Mouse (Mus musculus): Measurements from ENCODE around the gene Evx2. TPM values are rescaled to one million over a fixed set of nuclear protein-coding genes. Genes with fewer than 3 reads are reported as not detected.

Gene Evx2
- polyA plus RNA-seq, 1 experiment from 2014 or later, result not detected

DNA sequence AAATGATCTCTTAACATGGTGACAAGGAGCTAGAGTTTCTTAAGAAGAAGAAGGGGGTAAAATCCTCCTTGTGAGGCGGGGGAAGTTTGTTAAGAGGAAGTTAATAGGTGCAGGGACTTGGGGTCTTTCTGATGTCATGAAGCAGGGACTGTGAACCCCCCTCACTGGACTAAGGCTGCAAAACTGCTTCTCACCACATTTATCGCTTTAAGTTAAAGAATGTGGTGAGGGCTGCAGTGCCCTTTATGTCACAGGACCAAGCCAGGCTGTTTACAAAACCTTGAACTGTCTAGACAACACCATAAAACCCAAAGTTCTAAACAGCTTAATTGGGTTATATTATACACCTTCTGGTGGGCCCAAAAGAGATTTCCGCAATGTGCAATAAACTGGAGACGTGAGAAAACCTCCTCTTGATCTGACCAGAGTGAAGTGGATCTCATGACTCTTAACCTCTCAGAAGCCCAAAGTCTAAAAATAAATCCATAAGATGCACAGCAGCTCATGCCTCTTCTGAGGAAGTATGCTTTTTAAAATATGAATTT is 25.8 kb upstream of the Evx2 start:
- Histone ChIP-seq H3K9me3 (ENCODE audit: control insufficient read depth, low read length) (no peaks in the 10 kb centered on the region), H3K27me3 (ENCODE audit: control insufficient read depth, insufficient read depth, low read length) (peaks cover 51% of the 10 kb centered on the region), H3K4me3 (ENCODE audit: low read depth, low read length) (no peak overlapping the region), H3K27ac (replicated peaks) (no peak overlapping the region), H3K9ac (ENCODE audit: low read length) (no peak overlapping the region), H3K4me2 (replicated peaks; ENCODE audit: low read depth) (no peak overlapping the region), H3K4me1 (replicated peaks; ENCODE audit: control insufficient read depth, insufficient read depth) (no peaks in the 10 kb centered on the region), H3K36me3 (ENCODE audit: control insufficient read depth, insufficient read depth, low read length) (no peaks in the 10 kb centered on the region)
- WGBS, result 10% methylated on average over 4 of the region's 4 CpGs
- ATAC-seq (ENCODE audit: low FRiP score, low TSS enrichment) (no peak), DNase-seq (ENCODE audit: low spot score) (peak; percentile 4)
- TF ChIP-seq EP300 (optimal IDR thresholded peaks at IDR 0.05), result no peak
- TF ChIP-seq CTCF (IDR thresholded peaks at IDR 0.05; ENCODE audit: low read depth), result no peak

DNA sequence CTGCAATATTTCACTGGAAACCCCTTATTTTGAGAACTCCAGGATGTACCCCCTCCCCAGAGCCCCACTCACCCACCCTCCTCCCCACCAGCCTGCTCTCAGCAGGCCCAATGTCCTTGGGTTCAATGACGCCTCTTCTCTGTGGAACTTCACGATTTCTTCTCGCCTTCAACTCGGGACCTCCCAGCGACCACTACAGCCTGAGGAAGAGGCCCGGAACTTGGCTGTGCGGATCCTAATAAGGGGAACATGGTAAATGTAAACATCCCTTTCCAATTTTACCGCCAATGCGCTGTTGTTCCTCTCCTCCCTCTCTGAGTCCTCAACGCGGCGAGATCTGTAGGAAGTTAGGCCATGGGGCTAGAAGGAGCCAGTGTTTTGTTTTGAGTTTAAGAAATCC is 24.7 kb upstream of the Evx2 start:
- no peak overlapping the region for H3K27ac ChIP-seq (replicated peaks)
- H3K27me3 ChIP-seq (ENCODE audit: control insufficient read depth, insufficient read depth, low read length), result peaks cover 54% of the 10 kb centered on the region
- no peaks in the 10 kb centered on the region for H3K36me3 ChIP-seq (ENCODE audit: control insufficient read depth, insufficient read depth, low read length)
- no peaks in the 10 kb centered on the region for H3K9me3 ChIP-seq (ENCODE audit: control insufficient read depth, low read length)
- 4% methylated on average over 12 of the region's 12 CpGs for WGBS
- no peak overlapping the region for H3K9ac ChIP-seq (ENCODE audit: low read length)
- ATAC-seq (ENCODE audit: low FRiP score, low TSS enrichment) (no peak), DNase-seq (ENCODE audit: low spot score) (peak; percentile 11)
- no peaks in the 10 kb centered on the region for H3K4me1 ChIP-seq (replicated peaks; ENCODE audit: control insufficient read depth, insufficient read depth)
- no peak overlapping the region for H3K4me2 ChIP-seq (replicated peaks; ENCODE audit: low read depth)
- no peak overlapping the region for H3K4me3 ChIP-seq (ENCODE audit: low read depth, low read length)
- TF ChIP-seq CTCF (IDR thresholded peaks at IDR 0.05; ENCODE audit: low read depth), result no peak
- TF ChIP-seq EP300 (optimal IDR thresholded peaks at IDR 0.05), result no peak

DNA sequence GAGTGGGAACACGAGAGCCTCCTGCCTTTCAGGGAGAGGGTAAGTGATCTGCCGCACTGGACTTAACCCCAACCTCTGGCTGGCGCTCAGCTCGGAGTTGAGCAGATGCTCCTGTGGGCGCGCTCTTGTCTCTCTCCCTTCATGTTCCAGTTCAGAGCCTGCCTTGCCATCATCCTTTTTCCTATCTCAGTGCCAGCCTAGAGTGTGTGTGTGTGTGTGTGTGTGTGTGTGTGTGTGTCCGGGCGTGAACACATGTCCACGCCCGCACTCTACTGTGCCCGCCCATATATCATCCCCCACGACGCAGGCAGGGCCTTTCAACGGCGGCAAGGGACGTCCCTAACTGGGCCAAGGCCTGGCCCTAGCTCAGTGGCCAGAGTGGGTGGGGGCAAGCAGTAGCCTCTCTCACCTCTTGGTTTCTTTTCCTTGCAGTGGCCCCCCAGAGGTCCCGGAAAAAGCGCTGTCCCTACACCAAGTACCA is 24.2 kb upstream of the Evx2 start:
- H3K4me3 ChIP-seq (ENCODE audit: low read depth, low read length), result no peak overlapping the region

DNA sequence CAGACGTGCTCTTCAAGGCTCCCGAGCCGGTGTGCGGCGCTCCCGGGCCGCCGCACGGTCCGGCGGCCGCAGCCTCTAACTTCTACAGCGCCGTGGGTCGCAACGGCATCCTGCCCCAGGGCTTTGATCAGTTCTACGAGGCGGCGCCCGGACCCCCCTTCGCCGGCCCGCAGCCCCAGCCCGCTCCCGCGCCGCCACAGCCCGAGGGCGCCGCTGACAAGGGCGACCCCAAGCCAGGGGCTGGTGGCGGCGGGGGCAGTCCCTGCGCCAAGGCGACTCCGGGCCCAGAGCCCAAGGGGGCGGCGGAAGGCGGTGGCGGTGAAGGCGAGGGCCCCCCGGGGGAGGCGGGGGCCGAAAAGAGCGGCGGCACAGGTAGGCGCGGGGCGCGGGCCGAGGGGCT is 23.4 kb upstream of the Evx2 start:
- Histone ChIP-seq H3K4me1 (replicated peaks; ENCODE audit: control insufficient read depth, insufficient read depth) (no peaks in the 10 kb centered on the region), H3K27me3 (ENCODE audit: control insufficient read depth, insufficient read depth, low read length) (peaks cover 60% of the 10 kb centered on the region), H3K36me3 (ENCODE audit: control insufficient read depth, insufficient read depth, low read length) (no peaks in the 10 kb centered on the region), H3K27ac (replicated peaks) (no peak overlapping the region), H3K4me3 (ENCODE audit: low read depth, low read length) (peak overlapping the region; percentile 23), H3K9me3 (ENCODE audit: control insufficient read depth, low read length) (no peaks in the 10 kb centered on the region), H3K9ac (ENCODE audit: low read length) (no peak overlapping the region), H3K4me2 (replicated peaks; ENCODE audit: low read depth) (peak overlapping the region; percentile 35; the same call in 1 of the 2 replicates)
- ATAC-seq (ENCODE audit: low FRiP score, low TSS enrichment), result peak; percentile 33; the same call in 1 of the 2 replicates
- no peak for TF ChIP-seq CTCF (IDR thresholded peaks at IDR 0.05; ENCODE audit: low read depth)
- no peak for TF ChIP-seq EP300 (optimal IDR thresholded peaks at IDR 0.05)
- no peak for DNase-seq (ENCODE audit: low spot score)
- 2% methylated on average over 30 of the region's 51 CpGs for WGBS

More for the DNA sequence above, 24.2 kb upstream of the Evx2 start:
- H3K27me3 ChIP-seq (ENCODE audit: control insufficient read depth, insufficient read depth, low read length), result peaks cover 57% of the 10 kb centered on the region
- 2% methylated on average over 18 of the region's 18 CpGs for WGBS
- no peaks in the 10 kb centered on the region for H3K9me3 ChIP-seq (ENCODE audit: control insufficient read depth, low read length)
- no peak overlapping the region for H3K27ac ChIP-seq (replicated peaks)
- no peak overlapping the region for H3K4me2 ChIP-seq (replicated peaks; ENCODE audit: low read depth)
- TF ChIP-seq EP300 (optimal IDR thresholded peaks at IDR 0.05), result no peak
- no peak for TF ChIP-seq CTCF (IDR thresholded peaks at IDR 0.05; ENCODE audit: low read depth)
- no peaks in the 10 kb centered on the region for H3K4me1 ChIP-seq (replicated peaks; ENCODE audit: control insufficient read depth, insufficient read depth)
- no peak overlapping the region for H3K9ac ChIP-seq (ENCODE audit: low read length)
- H3K36me3 ChIP-seq (ENCODE audit: control insufficient read depth, insufficient read depth, low read length), result no peaks in the 10 kb centered on the region
- ATAC-seq (ENCODE audit: low FRiP score, low TSS enrichment) (no peak; the same call in 1 of the 2 replicates), DNase-seq (ENCODE audit: low spot score) (peak; percentile 13)

DNA sequence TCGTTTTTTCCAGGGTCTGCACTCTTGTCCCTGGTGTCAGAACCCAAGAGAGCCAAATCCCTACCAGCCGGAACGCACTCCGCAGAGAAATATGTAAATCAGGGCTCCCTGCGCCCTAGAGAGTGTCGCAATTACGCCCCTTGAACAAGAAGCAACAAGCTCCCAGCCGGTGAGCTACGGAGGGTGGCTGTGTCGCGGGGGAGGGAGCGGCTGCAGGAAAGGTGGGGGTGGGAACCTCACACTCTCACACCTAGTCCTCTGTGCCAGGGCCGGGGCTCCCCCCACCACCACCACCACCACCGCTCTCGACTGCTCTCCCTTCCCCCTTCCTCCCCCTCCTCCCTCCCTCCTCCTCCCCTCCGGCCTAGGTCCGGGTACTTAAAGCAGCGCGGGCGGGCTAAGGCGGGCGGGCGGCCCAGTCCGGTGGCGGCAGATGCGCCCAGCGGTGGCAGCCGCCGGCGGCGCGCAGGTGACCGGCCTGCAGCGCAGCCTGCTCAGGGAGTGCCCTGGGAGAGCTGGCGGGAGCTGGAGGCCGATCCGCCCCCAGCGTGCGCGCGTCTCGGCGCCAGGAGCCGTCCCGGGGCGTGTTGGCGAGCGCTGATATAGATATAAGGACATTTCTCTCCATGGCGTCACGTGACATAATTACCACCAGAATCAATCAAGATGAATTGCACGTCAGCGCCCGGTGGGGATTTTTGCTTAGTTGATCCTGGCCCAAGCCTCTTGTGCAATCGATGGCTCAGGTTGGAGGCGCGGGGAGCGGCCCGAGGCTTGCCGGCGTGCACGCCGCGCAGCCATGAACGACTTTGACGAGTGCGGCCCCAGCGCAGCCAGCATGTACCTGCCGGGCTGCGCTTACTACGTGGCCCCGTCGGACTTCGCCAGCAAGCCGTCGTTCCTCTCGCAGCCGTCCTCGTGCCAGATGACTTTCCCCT is 22.5 kb upstream of the Evx2 start:
- ATAC-seq (ENCODE audit: low FRiP score, low TSS enrichment), result peak; percentile 43
- WGBS, result 1% methylated on average over 58 of the region's 78 CpGs
- peak; percentile 20 for DNase-seq (ENCODE audit: low spot score)

More for the DNA sequence above, 22.5 kb upstream of the Evx2 start:
- H3K4me3 ChIP-seq (ENCODE audit: low read depth, low read length), result peak overlapping the region; percentile 23
- no peaks in the 10 kb centered on the region for H3K4me1 ChIP-seq (replicated peaks; ENCODE audit: control insufficient read depth, insufficient read depth)
- peak overlapping the region; percentile 35 for H3K4me2 ChIP-seq (replicated peaks; ENCODE audit: low read depth)
- H3K27me3 ChIP-seq (ENCODE audit: control insufficient read depth, insufficient read depth, low read length), result peaks cover 57% of the 10 kb centered on the region
- TF ChIP-seq EP300 (optimal IDR thresholded peaks at IDR 0.05), result no peak
- TF ChIP-seq CTCF (IDR thresholded peaks at IDR 0.05; ENCODE audit: low read depth), result no peak
- H3K9ac ChIP-seq (ENCODE audit: low read length), result no peak overlapping the region
- no peaks in the 10 kb centered on the region for H3K9me3 ChIP-seq (ENCODE audit: control insufficient read depth, low read length)
- H3K27ac ChIP-seq (replicated peaks), result no peak overlapping the region
- H3K36me3 ChIP-seq (ENCODE audit: control insufficient read depth, insufficient read depth, low read length), result no peaks in the 10 kb centered on the region
